Mouse (Mus musculus) spleen, embryonic (tissue): Measurements from ENCODE around the gene C1qtnf3.

Experiments
- CTCF ChIA-PET: fragments of 350-600 bp; sonication (Branson Sonifier 250); formaldehyde crosslinking; loops from one replicate; lab custom pipeline; 2022; lab: Charles Lee

C1qtnf3 gene

GRCm38 (mm10) chr15:10951951-10952759 lies at the start of gene C1qtnf3:
TSS of gene C1qtnf3 (plus strand) at chr15:10952332.
- CTCF ChIA-PET = no interaction called here

GRCm38 (mm10) chr15:10902360-10902759 lies 49.8 kb upstream of the C1qtnf3 start:
- CTCF ChIA-PET = no interaction called here

GRCm38 (mm10) chr15:10916611-10917311 lies 35.4 kb upstream of the C1qtnf3 start:
- CTCF ChIA-PET = no interaction called here

- CTCF ChIA-PET = no interaction called here
Measured at GRCm38 (mm10) chr15:10917312-10917660, 34.8 kb upstream of the C1qtnf3 start.

GRCm38 (mm10) chr15:10920212-10920611 lies 31.9 kb upstream of the C1qtnf3 start:
- CTCF ChIA-PET = no interaction called here

- CTCF ChIA-PET = no interaction called here
Measured at GRCm38 (mm10) chr15:10921064-10921463, 31.1 kb upstream of the C1qtnf3 start.

- CTCF ChIA-PET = no interaction called here
Measured at GRCm38 (mm10) chr15:10922061-10922460, 30.1 kb upstream of the C1qtnf3 start.

GRCm38 (mm10) chr15:10922570-10922969 lies 29.6 kb upstream of the C1qtnf3 start:
- CTCF ChIA-PET = no interaction called here

GRCm38 (mm10) chr15:10923076-10923995 lies 28.8 kb upstream of the C1qtnf3 start:
- CTCF ChIA-PET = no interaction called here

GRCm38 (mm10) chr15:10927325-10927724 lies 24.8 kb upstream of the C1qtnf3 start:
- CTCF ChIA-PET = no interaction called here

- CTCF ChIA-PET = no interaction called here
Measured at GRCm38 (mm10) chr15:10928633-10929270, 23.4 kb upstream of the C1qtnf3 start.

GRCm38 (mm10) chr15:10933930-10934329 lies 18.2 kb upstream of the C1qtnf3 start:
- CTCF ChIA-PET = no interaction called here

GRCm38 (mm10) chr15:10940148-10941108 lies 11.7 kb upstream of the C1qtnf3 start:
- CTCF ChIA-PET = no interaction called here

- CTCF ChIA-PET = no interaction called here
Measured at GRCm38 (mm10) chr15:10941901-10942300, 10.2 kb upstream of the C1qtnf3 start.

- CTCF ChIA-PET = no interaction called here
Measured at GRCm38 (mm10) chr15:10947852-10948251, 4.3 kb upstream of the C1qtnf3 start.

- CTCF ChIA-PET = no interaction called here
Measured at GRCm38 (mm10) chr15:10952760-10953305, 701 bp downstream of the C1qtnf3 start.

- CTCF ChIA-PET = no interaction called here
Measured at GRCm38 (mm10) chr15:10953465-10953864, 1.3 kb downstream of the C1qtnf3 start.

- CTCF ChIA-PET = no interaction called here
Measured at GRCm38 (mm10) chr15:10954381-10955016, 2.4 kb downstream of the C1qtnf3 start.

- CTCF ChIA-PET = no interaction called here
Measured at GRCm38 (mm10) chr15:10955156-10955555, 3.0 kb downstream of the C1qtnf3 start.

- CTCF ChIA-PET = no interaction called here
Measured at GRCm38 (mm10) chr15:10956706-10957105, 4.6 kb downstream of the C1qtnf3 start.
